Mouse (Mus musculus) thymus, adult 2 months (tissue): ENCODE measurements around the gene Gm45337.

Source experiments
- CTCF ChIP-seq: fragments of 200-500 bp; IDR thresholded peaks from 2 replicates; pipeline ENCODE4 v1.5.1; 2012; ENCODE audit warnings: mild to moderate bottlenecking, control low read depth, low read length, moderate library complexity, borderline replicate concordance; ENCODE audit not compliant: control insufficient read depth, poor library complexity, insufficient read depth; ENCODE audit errors: extremely low read depth
- POLR2A ChIP-seq: fragments of 200-500 bp; IDR thresholded peaks from 2 replicates; pipeline ENCODE4 v1.6.1; 2012; ENCODE audit warnings: mild to moderate bottlenecking, low read length, control low read depth, moderate library complexity; ENCODE audit not compliant: control insufficient read depth, poor library complexity, insufficient read depth; ENCODE audit errors: extremely low read depth

DNA sequence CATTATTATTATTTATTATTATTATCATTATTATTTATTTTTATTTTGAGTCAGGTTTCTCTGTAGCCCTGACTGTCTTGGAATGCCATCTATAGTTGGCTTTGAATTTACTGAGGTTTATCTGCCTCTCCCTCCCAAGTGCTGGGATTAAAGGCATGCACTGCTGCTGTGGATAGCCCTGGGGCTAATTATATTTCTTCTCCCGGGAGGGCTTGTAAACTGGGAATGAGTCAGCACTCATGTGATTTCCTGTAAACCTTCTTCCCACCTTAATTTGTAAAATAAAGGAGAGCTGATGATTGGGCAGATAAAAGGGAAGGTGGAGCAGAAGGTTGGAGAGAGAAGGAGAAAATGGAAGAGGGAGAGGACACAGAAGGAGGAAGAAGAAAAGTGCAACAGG is 3.7 kb downstream of the Gm45337 start:
- TF ChIP-seq CTCF, result no peak
- TF ChIP-seq POLR2A, result no peak
